Mouse (Mus musculus) ES-Bruce4 (cell line): Measurements from ENCODE around the gene Gramd4.

Experiments used
- CTCF ChIP-seq: IDR thresholded peaks from one replicate; pipeline ENCODE4 v1.8.1; 2011; ENCODE audit warnings: low read depth, low read length
- EP300 ChIP-seq: IDR thresholded peaks from 2 replicates; pipeline ENCODE4 v1.6.1; 2011; ENCODE audit warnings: low read depth, low read length; ENCODE audit not compliant: insufficient read depth
- POLR2A ChIP-seq: IDR thresholded peaks from one replicate; pipeline ENCODE4 v1.8.1; 2011; ENCODE audit warnings: low read length; ENCODE audit not compliant: insufficient read depth

GRCm38 (mm10) chr15:86035913-86036312 lies 21.6 kb upstream of the Gramd4 start:
- TF ChIP-seq POLR2A (no peak), CTCF (no peak), EP300 (no peak)
